Mouse (Mus musculus): ENCODE data around the gene Gm10073.

- TF ChIP-seq CTCF (IDR thresholded peaks at IDR 0.05; ENCODE audit: low read depth, low read length) (no peak), POLR2A (IDR thresholded peaks at IDR 0.05; ENCODE audit: extremely low read depth, insufficient read depth, low read length) (no peak)
These were observed 44.6 kb upstream of the Gm10073 start for GRCm38 (mm10) chr8:106617865-106618264.

All from liver, adult 2 months (tissue).